Mouse (Mus musculus) erythroblast, embryonic 14.5 days (primary cell): ENCODE measurements around the gene Nudt16l1.

Experiments used
- GATA1 ChIP-seq: IDR thresholded peaks from 2 replicates; pipeline ENCODE4 v1.6.1; 2012; ENCODE audit warnings: low read length, inconsistent platforms, mixed read lengths
- TAL1 ChIP-seq: IDR thresholded peaks from 3 replicates; pipeline ENCODE4 v1.6.1; 2012; ENCODE audit warnings: low read length, inconsistent platforms, mixed read lengths

DNA sequence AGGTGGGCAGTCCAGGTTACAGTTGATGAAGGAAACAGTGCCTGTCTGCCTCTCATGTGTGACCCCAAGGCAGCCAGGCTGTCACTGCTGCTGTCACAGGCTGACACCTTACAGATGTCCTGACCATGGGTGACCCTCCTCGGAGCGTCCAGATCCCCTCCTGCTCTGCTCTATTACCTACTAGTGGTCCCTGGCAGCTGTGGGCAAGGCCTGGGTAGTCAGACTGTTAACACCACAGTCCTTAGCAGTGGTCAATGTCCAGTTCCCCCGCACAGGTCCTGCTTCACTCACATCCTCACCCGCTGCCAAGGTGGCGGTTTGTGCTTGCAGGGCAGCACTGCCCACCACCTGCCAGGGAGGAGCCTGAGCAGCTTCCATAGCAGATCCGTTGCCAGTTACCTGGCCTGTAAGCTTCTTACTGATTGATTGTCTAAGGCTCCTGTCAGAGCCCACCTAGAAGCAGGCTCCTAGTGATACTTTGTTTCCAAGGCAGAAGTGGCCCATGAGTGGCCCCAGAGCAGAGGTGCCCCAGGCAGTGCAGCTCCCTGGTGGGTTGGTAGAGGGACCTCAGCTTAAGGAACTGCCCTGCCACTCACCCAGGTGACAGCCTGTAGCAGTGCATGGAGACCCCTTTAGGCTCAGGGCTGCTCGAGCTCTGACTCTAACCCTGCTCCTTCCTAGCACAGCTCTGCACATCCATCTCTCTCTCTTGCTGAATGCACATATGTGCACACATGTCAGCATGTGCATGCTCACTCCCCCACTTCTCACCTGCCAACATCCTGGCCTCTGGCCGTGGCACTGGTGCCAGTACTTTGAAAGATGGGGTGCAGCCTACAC is 990 bp upstream of the Nudt16l1 start:
- TF ChIP-seq GATA1: no peak
- TF ChIP-seq TAL1: no peak
